Mouse (Mus musculus) gastrocnemius, postnatal 4 days (tissue): ENCODE data around the gene Olfr1062. TPM values are rescaled to one million over a fixed set of nuclear protein-coding genes. Genes with fewer than 3 reads are reported as not detected.
"Not testable (repeated sequence)": the region's sequence is repeated elsewhere in the genome, so short reads cannot be mapped to it uniquely, and the experiment has no call there.

ENCODE experiments used
- DNase-seq, 2 experiments: peaks; one replicate each; pipeline ENCODE4 v3.0.0; 2021 to 2022; ENCODE audit warnings: low spot score in 2 of 2, mixed read lengths in 2 of 2
- long read RNA-seq, 2 experiments: library from polyadenylated mRNA; stranded (forward); transcript quantifications; one replicate each; pipeline ENCODE4 v2.0.0; 2021
- total RNA-seq, 2 experiments: library from RNA; stranded (reverse); gene quantifications; 2 replicates each; pipeline ENCODE4 v1.2.3; 2021

Gene Olfr1062
- not detected for total RNA-seq
- long read RNA-seq, experiment 1: 0 reads
- long read RNA-seq, experiment 2: 0 reads

DNA sequence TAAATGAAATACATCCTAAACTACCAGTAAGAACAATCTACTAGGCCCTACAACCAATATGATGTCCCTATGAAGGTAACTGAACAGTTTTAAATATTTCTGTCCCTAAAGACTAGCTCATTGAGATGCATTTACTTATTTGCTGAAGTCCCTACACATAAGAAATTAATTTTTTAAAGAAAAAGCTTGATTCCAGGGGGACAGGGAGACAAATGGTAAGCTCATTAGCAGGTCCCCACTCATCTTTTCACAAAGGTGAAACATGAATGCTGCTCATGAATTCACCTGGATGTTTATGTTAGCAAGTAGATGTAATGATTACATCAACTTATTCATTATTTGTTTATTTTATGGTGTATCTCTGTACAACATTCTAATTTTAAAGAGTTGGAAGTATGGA is at the start of gene Olfr1062:
TSS of gene Olfr1062 (minus strand) at position 101 of the 400 bp plus-strand sequence.
- DNase-seq: not testable (repeated sequence)

DNA sequence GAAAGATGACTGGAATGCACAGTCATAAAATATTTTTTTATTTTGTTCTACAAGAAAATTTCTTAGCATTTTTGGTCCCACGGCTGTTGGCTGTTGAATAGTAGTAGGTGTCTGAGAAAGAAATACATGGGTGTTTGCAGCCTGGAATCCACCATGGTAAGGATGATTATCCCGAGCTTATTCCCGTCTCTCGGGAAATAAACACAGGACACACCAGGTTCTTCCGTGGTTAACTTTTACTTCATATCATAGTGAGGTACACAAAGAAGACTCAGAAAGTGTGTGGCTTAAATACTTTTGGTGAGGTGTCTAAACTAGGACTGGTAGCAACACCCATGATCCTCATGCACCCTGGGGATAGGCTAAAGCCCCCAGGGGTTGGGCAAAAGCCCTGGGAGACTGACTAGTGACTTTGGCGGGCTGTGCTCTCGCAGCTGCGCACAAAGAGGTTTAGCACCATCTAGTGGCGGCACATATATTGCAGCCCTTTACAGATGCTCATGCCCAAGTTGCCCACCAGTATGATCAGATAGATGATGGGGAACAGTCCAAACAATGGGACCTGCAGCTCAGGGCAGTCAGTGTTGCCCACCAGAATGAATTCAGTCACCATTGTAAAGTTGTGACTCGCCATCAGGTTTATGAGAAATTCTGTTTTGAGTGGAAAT is 38.0 kb upstream of the Olfr1062 start:
- DNase-seq: peak in 1 of 2 experiments; percentile 15

DNA sequence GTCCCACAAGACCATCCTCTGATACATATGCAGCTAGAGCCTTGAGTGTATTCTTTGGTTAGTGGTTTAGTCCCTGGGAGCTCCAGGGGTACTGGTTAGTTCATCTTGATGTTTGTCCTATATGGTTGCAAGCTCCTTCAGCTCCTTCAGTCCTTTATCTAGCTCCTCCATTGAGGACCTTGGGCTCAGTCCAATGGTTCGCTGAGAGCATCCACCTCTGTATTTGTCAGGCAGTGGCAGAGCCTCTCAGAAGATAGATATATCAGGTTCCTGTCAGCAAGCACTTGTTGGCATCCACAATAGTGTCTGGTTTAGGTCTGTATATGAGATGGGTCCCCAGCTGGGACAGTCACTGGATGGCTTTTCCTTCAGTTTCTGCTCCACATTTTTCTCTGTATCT is 33.9 kb upstream of the Olfr1062 start:
- no peak for DNase-seq

DNA sequence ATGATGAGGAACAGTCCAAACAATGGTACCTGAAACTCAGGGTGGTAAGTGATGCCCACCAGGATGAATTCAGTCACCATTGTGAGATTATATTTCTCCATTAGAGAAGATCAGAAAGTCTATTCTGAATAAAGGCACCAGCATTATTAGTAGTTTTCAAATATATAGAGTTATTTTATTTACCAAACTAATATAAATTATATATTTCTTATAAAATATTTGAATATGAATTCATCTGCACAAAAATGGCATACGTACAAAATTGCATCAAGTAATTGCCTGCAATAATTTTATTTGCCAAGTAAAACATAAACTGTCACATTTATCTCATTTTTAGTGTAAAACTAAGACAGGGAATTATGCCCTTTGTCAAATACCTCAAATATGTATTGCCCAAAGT is 29.6 kb upstream of the Olfr1062 start, which contains the start of gene Olfr1066:
TSS of gene Olfr1066 (minus strand) at position 101 of the 400 bp plus-strand sequence.
- no peak for DNase-seq

DNA sequence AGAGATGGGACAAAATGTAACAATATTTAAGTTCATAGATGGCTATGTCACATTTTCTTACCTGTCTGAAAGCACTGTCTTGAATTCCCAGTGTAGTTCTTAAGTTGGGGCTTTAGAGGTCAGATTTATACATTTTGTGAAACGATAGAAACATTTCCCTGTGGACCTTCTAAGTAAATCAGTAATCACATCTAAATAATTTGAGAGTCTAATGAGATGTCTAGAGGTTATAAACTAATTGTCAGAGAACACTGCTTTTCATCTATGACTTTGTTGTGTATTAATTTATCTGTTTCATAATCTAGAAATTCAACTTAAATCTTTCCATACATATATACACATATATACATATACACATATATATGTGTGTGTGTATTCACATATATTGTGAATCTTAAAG is 23.9 kb upstream of the Olfr1062 start, which contains the start of gene Olfr1065:
TSS of gene Olfr1065 (minus strand) at position 101 of the 400 bp plus-strand sequence.
- DNase-seq: not testable (repeated sequence)

DNA sequence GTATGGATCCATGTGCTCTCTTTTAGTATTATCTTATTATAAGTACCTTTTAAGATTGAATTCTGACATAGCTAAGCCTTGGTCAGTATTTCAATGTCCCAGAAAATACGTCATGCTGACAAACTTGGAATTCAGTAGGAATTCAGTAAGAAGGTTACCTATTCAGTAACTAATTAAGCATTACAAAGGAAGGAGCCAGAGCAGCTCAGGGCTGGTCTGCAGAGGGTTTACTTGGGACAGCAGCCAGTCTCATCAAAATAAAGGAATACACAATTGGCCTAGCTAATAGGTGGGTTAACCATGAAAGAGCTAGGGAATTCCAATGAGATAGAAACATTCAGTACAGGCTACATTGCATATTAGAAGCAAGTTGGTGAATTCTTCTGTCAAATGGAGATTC is 15.6 kb upstream of the Olfr1062 start:
- DNase-seq: not testable (repeated sequence)

DNA sequence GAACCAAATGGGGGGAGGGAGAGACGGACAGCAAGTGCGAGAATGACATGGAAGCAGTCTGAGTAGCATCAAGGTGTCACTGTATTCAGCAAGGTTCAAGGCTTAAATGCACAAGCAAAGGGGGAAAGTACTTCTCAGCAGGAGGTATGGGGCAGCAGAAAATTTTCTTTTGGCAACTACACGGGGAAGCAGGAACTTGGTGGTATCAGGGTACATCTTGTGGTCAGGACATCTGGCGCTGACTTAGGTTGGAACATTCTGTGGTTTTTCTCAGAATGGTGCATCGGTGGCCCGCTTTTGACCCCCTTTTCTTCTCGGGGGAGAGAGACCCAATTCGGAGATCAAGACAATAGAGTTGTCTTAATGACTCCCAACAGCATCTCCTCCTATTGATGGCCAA is 2.0 kb upstream of the Olfr1062 start:
- DNase-seq: not testable (repeated sequence)

DNA sequence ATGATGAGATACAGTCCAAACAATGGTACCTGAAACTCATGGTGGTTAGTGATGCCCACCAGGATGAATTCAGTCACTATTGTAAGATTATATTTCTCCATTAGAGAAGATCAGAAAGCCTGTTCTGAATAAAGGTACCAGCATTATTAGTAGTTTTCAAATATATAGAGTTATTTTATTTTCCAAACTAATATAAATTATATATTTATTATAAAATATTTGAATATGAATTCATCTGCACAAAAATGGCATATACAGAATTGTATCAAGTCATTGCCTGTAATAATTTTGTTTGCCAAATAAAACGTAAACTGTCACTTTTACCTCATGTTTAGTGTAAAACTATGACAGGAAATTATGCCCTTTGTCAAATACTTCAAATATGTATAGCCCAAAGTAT is 12.6 kb downstream of the Olfr1062 start, which contains the start of gene Olfr1061:
TSS of gene Olfr1061 (minus strand) at position 101 of the 400 bp plus-strand sequence.
- no peak for DNase-seq

DNA sequence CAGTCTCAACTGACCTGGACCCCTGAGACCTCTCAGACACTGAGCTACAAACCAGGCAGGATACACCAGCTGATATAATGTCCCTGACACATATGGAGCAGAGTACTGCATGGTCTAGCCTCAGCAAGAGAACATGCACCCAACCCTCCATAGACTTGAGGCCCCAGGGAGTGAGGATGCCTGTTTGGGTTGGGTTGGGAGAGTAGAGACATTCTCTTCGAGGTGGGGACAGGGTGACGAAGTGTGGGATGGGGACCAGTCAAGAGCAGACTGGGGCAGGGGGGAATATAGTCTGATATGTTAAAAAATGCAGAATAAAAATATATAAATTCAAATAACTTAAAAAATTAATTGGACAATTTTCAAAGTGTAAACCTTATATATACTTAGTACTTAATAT is 31.4 kb downstream of the Olfr1062 start:
- no peak for DNase-seq

DNA sequence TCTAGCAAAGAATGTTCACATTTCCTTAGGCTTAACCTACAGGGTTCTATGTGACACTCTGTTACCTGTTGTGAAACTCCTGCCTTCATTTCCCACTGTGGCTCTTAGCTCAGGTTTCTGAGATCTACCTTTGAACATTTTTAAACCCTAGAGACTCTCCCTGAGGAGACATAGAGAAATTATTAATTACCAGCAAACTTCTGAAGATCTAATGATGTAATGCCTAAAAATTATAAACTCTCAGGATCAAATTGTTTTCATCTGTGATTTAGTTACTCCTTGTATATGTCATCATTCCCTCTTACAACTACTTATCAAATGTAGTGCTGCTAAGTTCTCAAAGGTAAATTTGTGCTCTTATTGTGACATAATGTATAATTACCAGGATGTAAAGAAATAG is 38.1 kb downstream of the Olfr1062 start, which contains the start of gene Olfr1058:
TSS of gene Olfr1058 (minus strand) at position 101 of the 400 bp plus-strand sequence.
- DNase-seq: not testable (repeated sequence)

DNA sequence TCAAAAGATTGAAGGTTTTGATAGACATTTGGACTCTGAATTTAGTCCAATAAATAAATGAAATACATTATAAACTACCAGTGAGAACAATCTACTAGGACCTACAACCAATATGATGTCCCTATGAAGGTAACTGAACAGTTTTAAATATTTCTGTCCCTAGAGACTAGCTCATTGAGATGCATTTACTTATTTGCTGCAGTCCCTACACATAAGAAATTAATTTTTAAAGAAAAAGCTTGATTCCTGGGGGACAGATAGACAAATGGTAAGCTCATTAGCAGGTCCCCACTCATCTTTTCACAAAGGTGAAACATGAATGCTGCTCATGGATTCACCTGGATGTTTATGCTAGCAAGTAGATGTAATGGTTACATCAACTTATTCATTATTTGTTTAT is 48.3 kb downstream of the Olfr1062 start, which contains the start of gene Olfr1057:
TSS of gene Olfr1057 (minus strand) at position 101 of the 400 bp plus-strand sequence.
- DNase-seq: no peak

Other genes starting within 250 kb of the Olfr1062 start
- not detected for gene Olfr1044, start 248.9 kb downstream of the Olfr1062 start, total RNA-seq
- not detected for gene Olfr52, start 241.1 kb downstream of the Olfr1062 start, total RNA-seq
- not detected for gene Olfr1045, start 223.7 kb downstream of the Olfr1062 start, total RNA-seq
- not detected for gene Olfr1046, start 207.4 kb downstream of the Olfr1062 start, total RNA-seq
- gene Olfr1047, start 195.3 kb downstream of the Olfr1062 start, total RNA-seq: not detected
- gene Olfr1048, start 186.5 kb downstream of the Olfr1062 start, total RNA-seq: not detected
- not detected for gene Olfr1049, start 168.4 kb downstream of the Olfr1062 start, total RNA-seq
- not detected for gene Olfr1051, start 147.7 kb downstream of the Olfr1062 start, total RNA-seq
- not detected for gene Olfr1052, start 134.3 kb downstream of the Olfr1062 start, total RNA-seq
- not detected for gene Olfr1053, start 111.5 kb downstream of the Olfr1062 start, total RNA-seq
- not detected for gene Olfr1054, start 91.3 kb downstream of the Olfr1062 start, total RNA-seq
- gene Olfr1055, start 76.5 kb downstream of the Olfr1062 start, total RNA-seq: not detected
- gene Olfr1056, start 64.3 kb downstream of the Olfr1062 start, total RNA-seq: not detected
- gene Olfr1057, start 48.4 kb downstream of the Olfr1062 start, total RNA-seq: not detected
- not detected for gene Olfr1058, start 38.2 kb downstream of the Olfr1062 start, total RNA-seq
- gene Olfr1061, start 12.7 kb downstream of the Olfr1062 start, total RNA-seq: not detected
- gene Olfr1065, start 23.8 kb upstream of the Olfr1062 start, total RNA-seq: not detected
- not detected for gene Olfr1066, start 29.5 kb upstream of the Olfr1062 start, total RNA-seq
- gene Olfr228, start 60.6 kb upstream of the Olfr1062 start, total RNA-seq: not detected
- not detected for gene Olfr1076, start 81.7 kb upstream of the Olfr1062 start, total RNA-seq
- not detected for gene Olfr1079, start 115.7 kb upstream of the Olfr1062 start, total RNA-seq
- not detected for gene Olfr1080, start 131.5 kb upstream of the Olfr1062 start, total RNA-seq
- gene Olfr1082, start 172.2 kb upstream of the Olfr1062 start, total RNA-seq: not detected
- gene Olfr1084, start 213.0 kb upstream of the Olfr1062 start, total RNA-seq: not detected
- gene Olfr1085, start 235.3 kb upstream of the Olfr1062 start, total RNA-seq: not detected